In genomic region chr12:5793051-5793450, GRCm38 (mm10) we compare ENCODE assay signal across 10 mouse cellular contexts.
DNase-seq lines count a peak whose midpoint lies in the region; ATAC-seq and TF ChIP-seq lines count a peak whose summit lies in the region.
"Had no signal": no experiment of that assay in that cellular context is flagged by ENCODE, and none has a peak within 500 bp of the region (broad histone marks: within the 10 kb centered on the region; RNA-seq: fewer than 3 reads in every experiment).

No protein-coding gene starts in this region.

- no peaks in the 10 kb centered on the region for H3K79me2 ChIP-seq in heart, adult 2 months (replicated peaks; ENCODE audit: control insufficient read depth, insufficient read depth, low read length)

- no peak overlapping the region for H3K4me3 ChIP-seq in heart, adult 2 months
- no peak overlapping the region for H3K4me3 ChIP-seq in heart, embryonic 11.5 days (ENCODE audit: low read depth, low read length)
- H3K4me3 ChIP-seq: erythroblast, embryonic 14.5 days; megakaryocyte, embryonic 14.5 days had no signal

- no peak overlapping the region for H3K9ac ChIP-seq in heart, adult 2 months (ENCODE audit: low read depth, low read length)
- no peak overlapping the region for H3K9ac ChIP-seq in heart, embryonic 11.5 days (ENCODE audit: low read depth, low read length)

- H3K4me1 ChIP-seq in heart, adult 2 months (ENCODE audit: control insufficient read depth, insufficient read depth, low read length) = no peaks in the 10 kb centered on the region
- H3K4me1 ChIP-seq in heart, embryonic 11.5 days (ENCODE audit: control insufficient read depth, insufficient read depth, low read length) = no peaks in the 10 kb centered on the region
- H3K4me1 ChIP-seq: megakaryocyte, embryonic 14.5 days had no signal

- H3K36me3 ChIP-seq in heart, adult 2 months (ENCODE audit: control insufficient read depth, insufficient read depth, low read length) = no peaks in the 10 kb centered on the region
- no peaks in the 10 kb centered on the region for H3K36me3 ChIP-seq in heart, embryonic 11.5 days (ENCODE audit: control insufficient read depth, insufficient read depth, low read length)

- TF ChIP-seq CTCF in heart, adult 2 months (IDR thresholded peaks at IDR 0.05) = no peak

- H3K27me3 ChIP-seq in heart, adult 2 months (ENCODE audit: control insufficient read depth, insufficient read depth, low read length) = no peaks in the 10 kb centered on the region
- no peaks in the 10 kb centered on the region for H3K27me3 ChIP-seq in heart, embryonic 11.5 days (ENCODE audit: control insufficient read depth, insufficient read depth, low read length)
- H3K27me3 ChIP-seq: megakaryocyte, embryonic 14.5 days had no signal

- ATAC-seq in heart, embryonic 11.5 days (replicated peaks; ENCODE audit: insufficient number of reproducible peaks, low FRiP score, low TSS enrichment) = no peak

- no peak for TF ChIP-seq POLR2A in heart, adult 2 months (IDR thresholded peaks at IDR 0.05; ENCODE audit: insufficient read depth, low read depth, low read length)

- DNase-seq in heart, adult 2 months = peak; percentile 31 to 51
- peak; percentile 55 for DNase-seq in lung, postnatal 10 days
- no peak for DNase-seq in lung, postnatal 4 days
- DNase-seq in adrenal gland, postnatal 25 days = peak; percentile 58
- DNase-seq in kidney, postnatal 36 days = peak; percentile 3 to 9
- DNase-seq in adipocyte (ENCODE audit: low spot score) = no peak
- DNase-seq in spleen, postnatal 36 days (ENCODE audit: low spot score in 2 of 2) = no peak

- 50% methylated on average over 7 of the region's 7 CpGs for WGBS in heart, adult 2 months
- 71% methylated on average over 7 of the region's 7 CpGs for WGBS in heart, embryonic 11.5 days (ENCODE audit: insufficient replicate concordance)

- H3K27ac ChIP-seq in heart, adult 2 months = no peak overlapping the region
- H3K27ac ChIP-seq in heart, embryonic 11.5 days (ENCODE audit: low read depth, low read length) = no peak overlapping the region

- intact Hi-C loops in heart, adult 2 months (cut with DNase I) = no loop called here

- no peak for TF ChIP-seq EP300 in heart, adult 2 months (IDR thresholded peaks at IDR 0.05; ENCODE audit: insufficient read depth, low read depth, low read length)

- H3K4me2 ChIP-seq in heart, embryonic 11.5 days = no peak overlapping the region

- no peaks in the 10 kb centered on the region for H3K9me3 ChIP-seq in heart, embryonic 11.5 days (replicated peaks; ENCODE audit: control insufficient read depth, low read length)

Comparison
In these comparisons a context has a peak if more than half of its experiments do, and no peak if none do; other contexts are left out.
1. DNase-seq: peak in heart, adult 2 months (2 of 2), lung, postnatal 10 days (single experiment), adrenal gland, postnatal 25 days (single experiment) and kidney, postnatal 36 days (2 of 2); none in lung, postnatal 4 days (0 of 2), adipocyte (single experiment) and spleen, postnatal 36 days (0 of 2).